Mouse (Mus musculus) small intestine, adult 2 months (tissue): Measurements from ENCODE around the gene Olfr1324.

Experiments used
- CTCF ChIP-seq: fragments of 200-500 bp; IDR thresholded peaks from 2 replicates; pipeline ENCODE4 v1.5.1; 2012; ENCODE audit warnings: low read depth, mild to moderate bottlenecking, control low read depth, inconsistent platforms, low read length, moderate library complexity, mixed read lengths; ENCODE audit not compliant: insufficient replicate concordance, insufficient read length; ENCODE audit errors: extremely low read depth
- POLR2A ChIP-seq: fragments of 200-500 bp; IDR thresholded peaks from 2 replicates; pipeline ENCODE4 v1.6.1; 2012; ENCODE audit warnings: low read depth, mild to moderate bottlenecking, control low read depth, inconsistent platforms, low read length, moderate library complexity

- no peak for TF ChIP-seq POLR2A
- no peak for TF ChIP-seq CTCF
Observed at GRCm38 (mm10) chrX:50427712-50428328, 478 bp downstream of the Olfr1324 start.
